Mouse (Mus musculus) T-helper 17 cell (primary cell): ENCODE data around the gene Grm6.

ENCODE experiments used
- in situ Hi-C, 2 experiments: fragments of 300-600 bp; cut with MboI, MseI; formaldehyde crosslinking; loops; 1 replicate in 1 of 2; 2 replicates in 1 of 2; pipeline ENCODE4 v1.15.1; 2025; ENCODE audit warnings: high pct_unique_total_duplicates in 2 of 2

Grm6 gene

DNA sequence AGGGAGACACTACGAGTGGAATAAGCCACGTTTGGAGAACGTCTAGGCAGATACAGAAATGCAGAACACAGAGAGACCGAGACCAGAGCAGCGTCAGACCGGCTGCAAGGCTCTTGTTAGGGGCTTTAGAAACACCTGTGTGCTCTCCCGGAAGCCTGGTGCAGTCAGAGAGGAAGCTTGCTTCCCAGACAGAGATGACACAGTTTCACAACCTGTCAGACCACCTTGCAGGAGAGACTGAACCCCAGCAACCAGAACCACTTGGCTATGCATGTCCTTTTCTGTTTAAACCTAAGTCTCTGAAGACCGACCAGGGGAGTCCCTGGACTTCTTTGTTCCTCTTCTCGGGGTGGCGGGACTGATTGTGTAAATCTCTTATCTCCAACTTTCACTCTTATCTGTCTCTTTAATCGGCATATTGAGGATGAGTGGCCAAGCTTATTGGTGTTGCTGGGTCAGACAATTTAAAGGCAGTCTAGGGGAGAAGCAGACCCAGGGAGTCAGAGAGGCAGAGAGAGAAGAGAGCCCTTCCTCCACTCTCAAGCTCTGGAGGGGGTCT, at the start of gene Grm6:
Gene Grm6 (plus strand): TSS at position 509 of the 559 bp plus-strand sequence.
- in situ Hi-C loops = no loop called here

DNA sequence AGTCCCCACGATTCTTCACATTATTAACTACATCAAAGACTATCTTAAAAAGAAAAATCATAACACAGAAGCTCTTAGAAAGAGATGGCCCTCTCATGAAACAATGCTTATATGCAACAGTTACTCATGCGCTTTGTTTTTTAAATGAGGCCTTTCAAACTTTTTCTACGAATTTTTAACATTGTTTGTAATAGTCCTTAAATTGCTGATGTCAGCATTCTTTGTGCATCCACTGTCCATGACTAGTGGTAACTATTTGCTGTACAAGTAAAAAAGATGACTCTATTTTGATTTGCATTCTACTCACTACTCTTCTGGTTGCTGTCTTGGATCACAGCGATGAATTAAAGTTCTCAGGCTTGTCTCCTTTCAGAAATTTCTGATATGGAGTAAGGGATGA, 36.3 kb upstream of the Grm6 start:
- in situ Hi-C loops = no loop called here

DNA sequence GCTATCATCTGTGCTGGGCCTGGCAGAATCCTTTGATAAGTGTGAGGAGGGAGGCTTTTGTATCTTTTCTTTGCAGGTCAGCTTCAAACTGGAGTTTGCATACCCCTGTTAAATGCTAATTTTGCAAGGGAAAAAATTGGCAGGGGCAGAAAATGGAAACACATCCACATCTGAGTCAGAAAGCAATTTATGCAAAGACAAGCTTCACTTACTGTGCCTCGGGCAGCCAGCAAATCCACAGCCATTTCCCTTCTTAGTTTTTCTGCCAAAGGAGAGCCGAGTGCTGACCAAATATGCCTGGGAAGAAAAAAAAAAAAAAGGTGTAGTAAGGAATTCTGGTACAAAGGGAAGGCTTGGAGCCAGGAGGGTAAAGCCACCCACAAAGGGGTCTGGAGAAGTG, 24.3 kb upstream of the Grm6 start:
- in situ Hi-C loops = loop anchor here in 1 of 2 experiments (25.0 kb wide), 1 partner anchor 861 kb away; the partner anchor contains the start of gene 0610009B22Rik

DNA sequence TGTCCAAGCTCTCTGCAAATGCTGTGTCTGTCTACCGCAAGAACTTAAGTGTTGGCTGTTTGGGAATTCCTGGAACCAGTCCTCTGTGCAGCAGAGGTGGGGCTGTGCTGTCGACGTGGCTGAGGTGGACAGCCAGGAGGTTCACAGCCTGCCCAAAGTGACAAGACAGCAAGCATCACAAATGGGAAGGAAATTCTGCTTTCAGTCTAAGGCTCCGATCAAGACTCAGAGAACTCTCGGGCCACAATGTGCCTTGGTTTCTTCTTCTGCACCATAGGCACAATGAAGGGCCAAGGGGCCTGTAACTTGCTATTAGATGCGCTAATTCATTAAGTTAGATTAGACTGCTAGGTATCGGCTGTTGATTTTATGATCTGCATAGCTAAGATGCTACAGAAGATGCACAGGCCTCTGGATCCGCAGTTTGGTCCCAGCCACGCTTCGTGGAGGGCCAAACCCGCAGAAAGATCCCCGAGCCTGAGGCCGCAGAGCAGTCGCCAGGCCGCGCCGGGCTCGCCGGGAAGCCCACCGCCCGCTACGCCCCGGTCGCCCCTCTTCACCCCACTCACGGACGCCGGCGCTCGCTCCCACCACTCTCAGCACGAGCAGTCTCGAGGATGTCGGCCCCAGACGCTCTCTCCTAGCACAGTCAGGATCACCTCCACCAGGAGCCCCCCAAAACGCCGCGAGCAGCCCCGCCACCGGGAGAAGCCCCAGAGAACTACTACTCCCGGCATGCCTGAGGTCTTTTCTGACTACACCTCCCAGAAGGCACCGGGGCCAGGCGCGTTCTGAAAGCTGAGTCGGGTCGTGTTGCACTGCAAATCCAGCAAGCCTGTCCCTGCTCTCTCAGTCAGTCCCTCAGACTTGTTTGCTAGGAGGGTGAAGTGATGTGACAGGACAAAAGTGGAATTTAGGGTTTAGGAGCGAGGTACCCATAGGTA, 23.2 kb upstream of the Grm6 start, which contains the start of gene Zfp354c:
Gene Zfp354c (minus strand): TSS at position 715 of the 944 bp plus-strand sequence.
- in situ Hi-C loops = loop anchor here in 1 of 2 experiments (25.0 kb wide), 1 partner anchor 860 kb away; the partner anchor contains the start of gene 0610009B22Rik

DNA sequence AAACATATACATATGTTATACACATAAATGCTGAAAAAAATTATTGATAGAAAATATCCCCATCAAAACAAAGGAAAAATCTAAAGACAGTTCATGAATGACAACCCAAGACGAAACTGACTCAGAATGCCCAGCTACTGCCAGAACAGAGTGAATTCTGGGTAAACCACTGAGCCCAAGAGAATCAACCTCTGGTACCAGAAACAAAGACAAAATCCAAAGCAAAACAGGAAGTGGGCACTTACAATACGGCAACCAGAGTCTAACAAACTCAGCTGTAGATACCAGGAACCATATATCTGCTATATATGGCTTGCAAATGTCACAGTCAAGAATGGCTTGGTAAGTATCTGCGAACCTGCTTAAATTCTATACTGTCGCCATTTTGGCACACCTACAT, 14.8 kb upstream of the Grm6 start:
- in situ Hi-C loops = loop anchor here in 1 of 2 experiments (25.0 kb wide), 1 partner anchor 852 kb away; the partner anchor contains the start of gene 0610009B22Rik

DNA sequence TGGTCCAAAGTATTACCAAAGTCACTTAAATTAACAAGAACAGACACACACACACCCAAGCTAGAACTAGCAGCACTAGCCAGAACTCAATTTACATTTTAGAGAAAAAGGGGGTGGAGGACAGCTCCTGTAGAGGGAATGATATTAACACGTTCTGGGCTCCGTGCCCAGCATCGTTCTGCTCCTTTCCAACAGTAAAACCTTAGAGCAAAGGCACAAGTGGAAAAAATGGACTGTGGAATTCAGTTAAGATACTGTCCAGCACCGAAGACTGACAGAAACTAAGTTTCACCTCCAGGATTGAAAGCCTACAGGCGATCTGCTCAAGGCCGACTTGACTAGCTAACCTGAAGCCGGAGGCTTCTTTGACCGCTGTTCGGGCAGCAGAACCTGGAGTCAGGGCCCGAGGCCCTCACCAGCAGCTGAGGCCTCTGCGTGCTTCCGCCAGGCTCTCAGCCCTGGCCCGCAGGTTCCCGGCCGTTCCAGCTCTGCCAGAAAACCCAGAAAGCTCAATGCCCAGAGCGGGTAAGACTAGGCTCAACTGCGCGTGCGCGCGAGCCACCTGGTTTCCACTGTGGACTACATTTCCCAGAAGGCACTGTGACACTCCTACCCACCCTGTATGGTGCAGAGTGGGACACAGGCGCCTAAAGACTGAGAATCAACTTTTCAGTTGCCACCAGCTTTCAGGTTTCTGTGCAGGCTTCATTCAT, 9.3 kb upstream of the Grm6 start, which contains the start of gene Zfp879:
Gene Zfp879 (minus strand): TSS at position 530 of the 713 bp plus-strand sequence.
- in situ Hi-C loops = loop anchor here in 1 of 2 experiments (25.0 kb wide), 1 partner anchor 846 kb away; the partner anchor contains the start of gene 0610009B22Rik

DNA sequence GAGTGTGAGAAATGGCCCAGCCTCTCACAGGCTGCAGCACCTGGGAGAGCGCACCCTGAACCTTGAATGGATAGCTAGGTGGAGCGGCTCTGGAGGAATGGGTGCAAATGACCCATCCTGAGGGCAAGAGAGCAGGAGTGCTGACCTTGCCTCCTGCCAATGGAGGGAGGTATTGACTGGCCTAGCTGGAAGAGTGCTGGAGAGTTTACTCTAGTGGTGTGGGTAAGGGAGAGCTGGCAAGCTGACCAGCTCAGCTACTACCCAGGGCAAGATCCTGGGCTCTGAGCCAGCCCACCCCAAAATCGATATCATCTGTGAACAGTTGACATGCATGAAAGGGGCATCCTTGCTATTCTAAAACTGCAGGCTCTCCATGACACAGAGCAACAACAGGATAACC, 4.5 kb upstream of the Grm6 start:
- in situ Hi-C loops = loop anchor here in 1 of 2 experiments (25.0 kb wide), 1 partner anchor 841 kb away; the partner anchor contains the start of gene 0610009B22Rik

DNA sequence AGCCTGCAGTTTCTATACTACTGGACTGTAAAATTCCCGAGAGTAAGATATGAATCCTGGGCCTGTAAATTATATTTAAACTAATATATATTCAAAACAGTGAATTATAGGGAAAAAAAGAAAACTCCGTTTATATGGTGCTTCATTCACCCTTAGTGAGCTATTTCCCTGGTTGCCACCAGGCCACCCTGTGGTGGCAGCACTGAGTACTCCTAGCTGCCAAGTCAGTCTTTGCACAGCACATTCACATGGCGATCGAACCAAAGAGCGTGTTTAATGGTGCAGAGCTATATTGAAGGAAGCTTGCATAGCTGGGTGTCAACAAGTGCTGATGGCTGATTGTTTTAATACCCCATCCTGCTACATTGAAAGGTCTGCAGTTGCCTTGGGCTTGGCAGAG, 3.4 kb upstream of the Grm6 start:
- in situ Hi-C loops = loop anchor here in 1 of 2 experiments (25.0 kb wide), 1 partner anchor 840 kb away; the partner anchor contains the start of gene 0610009B22Rik

DNA sequence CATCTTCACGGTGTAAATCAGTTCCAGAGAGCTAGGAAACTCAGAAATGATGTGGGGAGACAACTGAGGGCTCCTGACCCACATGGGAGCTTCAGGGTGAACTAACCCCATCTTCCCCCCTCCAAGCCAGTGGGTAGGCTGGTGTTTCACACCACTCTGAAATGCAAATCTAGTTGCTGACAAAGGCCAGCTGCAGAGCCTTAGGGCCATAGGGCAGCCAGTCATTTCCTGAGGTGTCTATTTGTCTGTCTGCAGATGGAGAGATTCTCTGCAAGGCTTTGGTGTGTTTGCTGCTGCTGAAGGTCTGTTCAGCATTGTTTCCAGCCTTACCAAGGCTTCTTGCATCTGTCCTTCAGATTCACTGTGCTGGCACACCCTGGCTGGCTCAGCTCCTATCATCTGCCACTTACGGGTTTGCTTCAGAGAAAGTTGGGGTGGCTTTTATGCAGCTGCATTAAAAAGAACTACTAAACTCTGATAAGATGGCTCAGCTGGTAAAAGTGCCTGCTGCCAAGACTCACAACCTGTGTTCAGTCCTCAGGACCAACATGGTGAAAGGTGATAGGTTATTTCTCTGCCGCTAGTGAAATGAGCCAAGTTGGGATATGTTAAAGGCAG, 1.9 kb upstream of the Grm6 start:
- in situ Hi-C loops = loop anchor here in 1 of 2 experiments (25.0 kb wide), 1 partner anchor 839 kb away; the partner anchor contains the start of gene 0610009B22Rik

DNA sequence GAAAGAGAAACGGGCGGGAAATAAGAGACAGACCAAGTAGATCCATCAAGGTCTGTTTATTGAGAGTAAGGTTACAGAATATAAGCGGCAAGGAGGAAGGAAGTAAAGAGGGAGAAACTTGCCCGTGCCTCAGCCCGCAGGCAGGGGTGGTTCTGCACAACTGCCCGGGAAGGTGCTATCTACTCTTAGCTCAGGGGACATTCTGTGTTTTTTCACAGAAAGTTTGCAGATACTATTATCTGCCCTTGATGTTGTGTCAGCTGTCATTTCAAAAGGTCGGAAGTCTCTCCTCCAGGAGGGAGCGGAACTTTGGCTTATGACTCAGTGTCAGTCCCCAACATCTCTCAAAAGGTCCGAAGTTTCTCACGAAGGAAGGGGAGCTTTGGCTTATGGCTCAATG, 1.2 kb upstream of the Grm6 start:
- in situ Hi-C loops = loop anchor here in 1 of 2 experiments (25.0 kb wide), 1 partner anchor 838 kb away; the partner anchor contains the start of gene 0610009B22Rik

DNA sequence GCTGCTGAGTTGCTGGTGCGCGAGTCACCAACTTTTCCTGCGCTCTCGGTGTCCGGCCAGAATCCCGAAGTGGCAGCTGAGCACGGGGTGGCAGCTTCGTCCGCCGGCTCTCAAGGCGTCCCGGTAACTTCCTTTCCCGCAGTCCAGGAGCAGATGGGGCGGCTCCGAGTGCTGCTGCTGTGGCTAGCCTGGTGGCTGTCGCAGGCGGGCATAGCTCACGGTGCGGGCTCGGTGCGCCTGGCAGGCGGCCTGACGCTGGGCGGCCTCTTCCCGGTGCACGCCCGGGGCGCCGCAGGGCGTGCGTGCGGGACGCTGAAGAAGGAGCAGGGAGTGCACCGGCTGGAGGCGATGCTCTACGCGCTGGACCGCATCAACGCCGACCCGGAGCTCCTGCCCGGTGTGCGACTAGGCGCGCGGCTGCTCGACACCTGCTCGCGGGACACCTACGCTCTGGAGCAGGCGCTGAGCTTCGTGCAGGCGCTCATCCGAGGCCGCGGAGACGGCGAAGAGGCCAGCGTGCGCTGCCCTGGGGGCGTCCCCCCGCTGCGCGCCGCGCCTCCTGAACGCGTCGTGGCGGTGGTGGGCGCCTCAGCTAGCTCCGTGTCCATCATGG, 610 bp downstream of the Grm6 start:
- in situ Hi-C loops = no loop called here

DNA sequence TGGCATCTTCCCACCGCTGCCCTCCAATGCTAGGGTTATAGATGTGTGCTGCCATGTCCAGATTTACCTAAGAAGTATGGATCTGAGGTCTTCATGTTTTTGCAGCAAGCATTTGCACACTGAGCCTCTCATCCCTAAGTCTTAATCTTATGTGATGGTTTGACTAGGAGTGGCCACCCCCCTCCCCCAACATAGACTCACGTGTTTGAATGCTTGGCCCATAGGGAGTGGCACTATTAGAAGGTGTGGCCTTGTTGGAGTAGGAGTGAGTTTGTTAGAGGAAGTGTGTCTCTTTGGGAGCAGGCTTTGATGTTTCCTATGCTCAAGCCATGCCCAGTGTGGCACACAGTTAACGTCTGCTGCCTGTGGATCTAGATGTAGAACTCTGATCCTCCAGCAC, 28.2 kb downstream of the Grm6 start:
- in situ Hi-C loops = no loop called here

DNA sequence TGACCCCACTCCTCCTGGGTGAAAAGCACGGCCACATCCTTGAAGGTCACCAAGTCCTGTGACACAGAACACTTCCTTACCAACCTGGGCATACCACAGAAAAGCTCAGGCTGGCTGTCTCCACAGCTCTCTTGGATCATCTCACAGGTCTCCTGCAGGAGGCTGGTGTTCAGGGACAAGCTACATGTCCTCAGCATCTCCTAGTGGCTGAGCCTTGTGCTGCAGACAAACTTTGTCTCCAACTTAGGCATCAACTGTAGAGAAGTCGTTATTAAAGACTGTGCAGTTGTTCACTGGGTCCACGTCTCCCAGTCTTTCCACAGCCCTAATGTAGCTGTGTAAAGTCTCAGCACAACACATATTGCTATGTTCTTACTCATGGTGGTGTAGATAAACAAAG, 33.3 kb downstream of the Grm6 start:
- in situ Hi-C loops = no loop called here

DNA sequence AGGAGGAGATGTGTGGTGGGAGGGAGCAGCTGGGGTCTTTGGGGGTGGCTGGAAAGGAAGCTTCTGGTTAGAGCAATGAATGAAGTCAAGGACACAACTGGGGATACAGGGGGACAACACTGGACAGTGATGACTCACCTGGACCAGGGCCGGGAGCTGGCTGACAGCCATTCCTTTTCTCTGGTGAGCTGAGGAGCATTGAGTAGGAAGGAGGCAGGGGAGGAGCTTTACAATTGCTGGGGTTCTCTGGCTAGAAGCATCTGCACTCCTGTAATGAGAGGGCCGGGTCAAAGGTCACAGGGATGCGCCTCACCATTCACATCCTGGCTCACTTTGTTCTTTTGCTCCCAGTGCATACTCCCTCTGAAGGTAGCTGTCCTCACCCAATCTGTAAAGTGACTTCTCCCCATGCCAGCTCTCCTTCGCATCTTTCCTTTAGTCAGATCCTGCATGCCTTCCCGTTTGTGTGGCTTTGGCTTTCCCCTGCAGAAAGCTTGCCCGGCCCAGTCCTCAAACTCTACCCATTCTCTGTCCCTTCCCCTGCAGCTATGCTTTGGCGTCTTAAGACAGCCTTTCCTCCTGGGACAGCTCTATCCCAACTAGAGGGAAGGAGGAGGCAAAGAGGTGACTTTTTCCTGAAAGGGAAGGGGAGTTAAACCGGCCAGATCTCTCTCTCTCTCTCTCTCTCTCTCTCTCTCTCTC, 35.9 kb downstream of the Grm6 start:
- in situ Hi-C loops = no loop called here

DNA sequence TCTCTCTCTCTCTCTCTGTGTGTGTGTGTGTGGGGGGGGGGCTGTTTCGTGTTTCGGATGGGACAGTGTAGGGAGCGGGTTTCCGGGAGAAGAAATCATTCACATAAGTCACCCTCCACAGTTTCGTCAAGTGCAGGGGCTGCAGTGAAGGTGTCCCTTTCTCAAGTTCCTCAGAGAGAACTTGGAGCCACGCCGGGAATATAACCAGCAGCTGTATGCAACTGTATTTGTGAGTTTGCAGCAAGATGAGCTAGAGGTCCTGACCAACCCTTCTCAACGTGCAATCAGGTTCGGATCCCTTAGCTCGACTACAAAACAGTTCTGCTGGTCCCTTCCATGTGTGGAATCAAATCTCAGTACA, 36.4 kb downstream of the Grm6 start:
- in situ Hi-C loops = no loop called here

DNA sequence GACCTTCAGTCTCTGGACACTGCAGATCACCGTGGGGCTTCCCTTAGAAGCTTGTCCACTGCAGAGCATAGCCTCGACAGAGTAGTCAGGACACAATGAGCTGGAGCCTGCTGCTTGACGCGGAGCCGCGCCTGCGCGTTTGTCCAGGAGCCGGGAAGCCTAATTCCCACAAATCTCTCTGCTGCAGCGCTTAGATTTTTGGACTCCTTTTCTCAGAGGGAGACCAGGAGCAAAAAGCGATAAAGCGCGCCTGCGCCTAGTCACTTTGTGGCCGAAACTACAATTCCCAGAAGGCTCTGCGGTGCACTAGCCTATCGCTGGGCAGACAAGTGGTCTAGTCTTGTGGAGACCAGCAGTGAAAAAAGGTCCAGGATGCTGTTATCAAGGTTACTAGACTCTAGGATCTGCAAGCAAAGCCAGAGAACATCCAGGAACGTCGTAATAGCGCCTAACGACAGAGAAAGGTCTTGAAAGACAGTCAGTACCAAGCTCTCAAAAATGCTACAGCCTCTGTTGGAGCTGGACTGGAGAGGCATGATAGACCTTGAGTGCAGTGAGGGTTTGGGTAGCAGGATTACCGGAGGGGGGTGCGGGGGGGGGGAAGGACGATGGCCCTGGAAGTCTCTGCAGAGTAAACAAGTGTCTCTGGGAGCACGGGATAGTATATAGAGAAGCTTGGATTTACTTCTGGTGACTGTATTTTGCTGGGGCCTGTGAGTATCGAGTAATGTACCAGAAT, 37.1 kb downstream of the Grm6 start, which contains the start of gene Zfp454:
Gene Zfp454 (minus strand): TSS at position 262 of the 739 bp plus-strand sequence.
- in situ Hi-C loops = no loop called here

DNA sequence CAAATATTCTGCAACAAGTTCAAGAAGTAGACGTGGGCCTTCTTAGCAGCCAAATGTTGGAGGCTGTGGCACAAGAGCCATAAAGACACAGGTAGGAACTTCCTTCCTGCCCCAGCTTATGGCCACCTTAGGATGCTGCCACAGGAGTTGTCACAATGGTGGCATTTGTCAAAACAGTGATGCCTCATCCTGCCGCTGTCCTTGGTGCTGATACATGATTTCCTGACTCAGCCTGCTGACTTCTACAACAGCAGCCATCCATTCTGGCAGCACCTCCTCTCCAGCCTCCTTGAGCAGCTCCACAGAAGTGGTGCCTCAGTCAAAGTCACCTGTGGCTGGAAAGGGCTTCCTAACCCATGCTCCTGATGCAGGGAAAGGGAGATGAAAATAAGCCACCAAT, 42.0 kb downstream of the Grm6 start:
- in situ Hi-C loops = no loop called here

DNA sequence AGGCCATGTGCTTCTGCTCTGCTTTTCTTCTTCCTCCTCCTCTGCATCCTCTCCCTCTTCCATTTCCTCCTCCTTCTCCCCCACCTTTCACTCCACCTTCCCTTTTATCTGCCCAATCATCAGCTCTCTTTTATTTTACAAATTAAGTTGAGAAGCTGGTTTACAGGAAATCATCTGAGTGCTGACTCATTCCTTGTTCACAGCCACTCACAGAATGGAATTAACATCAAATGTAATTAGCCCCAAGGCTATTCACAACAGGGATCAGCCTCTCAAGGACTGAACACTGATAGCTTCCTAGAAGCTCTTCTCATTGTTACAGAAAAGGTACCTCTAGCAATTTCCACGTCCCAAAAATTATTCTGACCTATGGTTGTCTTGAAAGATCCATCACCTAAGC, 46.9 kb downstream of the Grm6 start:
- in situ Hi-C loops = no loop called here

DNA sequence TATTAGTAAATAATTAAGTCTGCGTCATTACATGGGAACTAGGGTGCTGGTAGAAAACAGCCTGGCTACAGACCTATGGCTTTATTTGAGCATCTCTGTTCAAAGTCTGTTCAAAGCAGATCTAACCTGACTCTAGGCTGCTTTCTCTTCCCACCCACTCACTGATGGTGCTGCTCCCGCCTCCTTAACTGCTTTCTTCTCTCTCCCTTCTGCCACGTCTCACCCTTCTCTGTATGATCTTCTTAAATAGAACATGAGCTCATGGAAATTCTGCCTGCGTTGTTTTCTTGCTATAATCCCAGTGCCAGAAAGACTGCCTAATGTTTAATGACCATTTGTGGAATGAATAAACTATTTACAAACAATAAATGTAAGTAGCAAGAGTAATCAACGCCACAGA, 57.7 kb downstream of the Grm6 start:
- in situ Hi-C loops = no loop called here
